In the genomic region with DNA sequence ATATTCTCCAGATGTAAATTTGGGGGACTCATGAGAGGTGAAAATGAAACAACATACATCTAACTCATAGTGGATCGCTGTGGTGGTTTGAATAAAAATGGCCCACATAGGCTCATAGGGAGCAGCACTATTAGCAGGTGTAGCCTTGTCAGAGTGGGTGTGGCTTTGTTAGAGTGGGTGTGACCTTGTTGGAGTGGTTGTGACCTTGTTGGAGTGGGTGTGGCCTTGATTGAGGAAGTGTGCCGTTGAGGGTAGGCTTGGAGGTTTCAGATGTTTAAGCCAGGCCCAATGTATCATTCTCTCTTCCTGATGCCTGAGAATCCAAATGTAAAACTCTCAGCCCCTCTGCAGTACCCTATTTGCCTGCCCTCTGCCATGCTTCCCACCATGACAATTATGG, we compare ENCODE assay signal across 21 mouse cellular contexts. TPM values are rescaled to one million over a fixed set of nuclear protein-coding genes. Genes with fewer than 3 reads are reported as not detected.
DNase-seq lines count a peak whose midpoint lies in the region; ATAC-seq and TF ChIP-seq lines count a peak whose summit lies in the region.
"Had no signal": no experiment of that assay in that cellular context is flagged by ENCODE, and none has a peak within 500 bp of the region (broad histone marks: within the 10 kb centered on the region; RNA-seq: fewer than 3 reads in every experiment).

No protein-coding gene starts in this region.

- H3K79me2 ChIP-seq in MEL (ENCODE audit: control insufficient read depth, insufficient read depth, low read length, poor library complexity), result no peaks in the 10 kb centered on the region

- DNase-seq in MEL (ENCODE audit: low read depth, low spot score), result peak; percentile 53
- no peak for DNase-seq in adrenal gland, postnatal 36 days
- DNase-seq in layer of hippocampus, postnatal 10 days (ENCODE audit: low spot score in 2 of 2), result no peak
- no peak for DNase-seq in hindbrain, embryonic 10.5 days (ENCODE audit: low spot score)
- DNase-seq: adrenal gland, postnatal 14 days; cerebellum, adult 2 months; cerebellum, postnatal 10 days; forebrain, postnatal 0 days; gastrocnemius, postnatal 36 days; heart, adult 18-20 months; heart, postnatal 10 days; heart, postnatal 4 days had no signal

- no peak for TF ChIP-seq POLR2A in MEL (IDR thresholded peaks at IDR 0.05; ENCODE audit: control insufficient read depth in 1 of 2, insufficient read depth in 1 of 2, low read depth in 1 of 2, low read length in 2 of 2, poor library complexity in 1 of 2)

- H3K36me3 ChIP-seq in intestine, embryonic 15.5 days, result no peaks in the 10 kb centered on the region
- H3K36me3 ChIP-seq in intestine, embryonic 16.5 days (ENCODE audit: control insufficient read depth, insufficient read depth, low read length), result no peaks in the 10 kb centered on the region
- H3K36me3 ChIP-seq in MEL (ENCODE audit: control insufficient read depth in 1 of 2, insufficient read depth in 2 of 2, low read length in 2 of 2), result no peaks in the 10 kb centered on the region
- no peaks in the 10 kb centered on the region for H3K36me3 ChIP-seq in hindbrain, embryonic 10.5 days
- H3K36me3 ChIP-seq: embryonic facial prominence, embryonic 10.5 days; heart, embryonic 10.5 days had no signal

- no peak overlapping the region for H3K27ac ChIP-seq in intestine, embryonic 15.5 days
- H3K27ac ChIP-seq in intestine, embryonic 16.5 days (ENCODE audit: low read length), result no peak overlapping the region
- H3K27ac ChIP-seq in MEL (ENCODE audit: control insufficient read depth, low read depth, low read length), result no peak overlapping the region
- no peak overlapping the region for H3K27ac ChIP-seq in hindbrain, embryonic 10.5 days
- H3K27ac ChIP-seq: embryonic facial prominence, embryonic 10.5 days; forebrain, embryonic 13.5 days; heart, embryonic 10.5 days; hindbrain, embryonic 14.5 days had no signal

- no peaks in the 10 kb centered on the region for H3K9me3 ChIP-seq in intestine, embryonic 15.5 days
- H3K9me3 ChIP-seq in intestine, embryonic 16.5 days (ENCODE audit: control insufficient read depth, low read length), result no peaks in the 10 kb centered on the region
- no peaks in the 10 kb centered on the region for H3K9me3 ChIP-seq in MEL (replicated peaks; ENCODE audit: insufficient read depth, low read length)
- 0 out of 2 replicates have a peak, but pooled peaks cover 3% of the 10 kb centered on the region for H3K9me3 ChIP-seq in hindbrain, embryonic 10.5 days
- H3K9me3 ChIP-seq: embryonic facial prominence, embryonic 10.5 days; heart, embryonic 10.5 days had no signal

- no peak for TF ChIP-seq CTCF in MEL (IDR thresholded peaks at IDR 0.05 in 2 of 3, conservative IDR thresholded peaks at IDR 0.05 in 1 of 3; ENCODE audit: control insufficient read depth in 1 of 3, insufficient read depth in 1 of 3, low read depth in 2 of 3, low read length in 3 of 3, poor library complexity in 1 of 3, severe bottlenecking in 1 of 3)

- no peak overlapping the region for H3K4me3 ChIP-seq in intestine, embryonic 15.5 days (replicated peaks)
- no peak overlapping the region for H3K4me3 ChIP-seq in intestine, embryonic 16.5 days (ENCODE audit: low read length)
- no peak overlapping the region for H3K4me3 ChIP-seq in MEL (ENCODE audit: control insufficient read depth in 1 of 2, insufficient read depth in 1 of 2, low read depth in 2 of 2, low read length in 2 of 2)
- H3K4me3 ChIP-seq in hindbrain, embryonic 10.5 days, result no peak overlapping the region
- H3K4me3 ChIP-seq: embryonic facial prominence, embryonic 10.5 days; forebrain, embryonic 13.5 days; heart, embryonic 10.5 days had no signal

- no peak for TF ChIP-seq RAD21 in MEL (IDR thresholded peaks at IDR 0.05; ENCODE audit: low read depth, low read length)

- WGBS in intestine, embryonic 15.5 days, result 69% methylated on average over 2 of the region's 2 CpGs
- WGBS in intestine, embryonic 16.5 days, result 81% methylated on average over 2 of the region's 2 CpGs
- WGBS in hindbrain, embryonic 10.5 days, result 87% methylated on average over 2 of the region's 2 CpGs

- H3K4me1 ChIP-seq in intestine, embryonic 15.5 days (replicated peaks), result no peaks in the 10 kb centered on the region
- no peaks in the 10 kb centered on the region for H3K4me1 ChIP-seq in intestine, embryonic 16.5 days (ENCODE audit: control insufficient read depth, insufficient read depth, low read length)
- H3K4me1 ChIP-seq in MEL (ENCODE audit: control insufficient read depth in 1 of 2, insufficient read depth in 2 of 2, low read length in 2 of 2), result no peaks in the 10 kb centered on the region
- no peaks in the 10 kb centered on the region for H3K4me1 ChIP-seq in hindbrain, embryonic 10.5 days (replicated peaks)
- H3K4me1 ChIP-seq: embryonic facial prominence, embryonic 10.5 days; forebrain, embryonic 13.5 days; heart, embryonic 10.5 days had no signal

- ATAC-seq in intestine, embryonic 15.5 days, result peak; percentile 55; the same call in 1 of the 2 replicates
- no peak for ATAC-seq in intestine, embryonic 16.5 days
- peak; percentile 48; the same call in 1 of the 2 replicates for ATAC-seq in granulocyte monocyte progenitor cell, adult 5-6 weeks (replicated peaks; ENCODE audit: poor library complexity, severe bottlenecking)
- ATAC-seq: forebrain, embryonic 13.5 days; forebrain, postnatal 0 days; intestine, postnatal 0 days had no signal

- no peak overlapping the region for H3K9ac ChIP-seq in intestine, embryonic 15.5 days
- H3K9ac ChIP-seq in intestine, embryonic 16.5 days (ENCODE audit: low read depth, low read length), result no peak overlapping the region
- H3K9ac ChIP-seq in MEL (ENCODE audit: control insufficient read depth, low read depth, low read length, poor library complexity, severe bottlenecking), result no peak overlapping the region
- H3K9ac ChIP-seq: forebrain, embryonic 13.5 days; forebrain, postnatal 0 days; hindbrain, embryonic 14.5 days had no signal

- no peak overlapping the region for H3K4me2 ChIP-seq in intestine, embryonic 15.5 days (replicated peaks)
- H3K4me2 ChIP-seq in intestine, embryonic 16.5 days (ENCODE audit: low read depth, low read length), result no peak overlapping the region
- H3K4me2 ChIP-seq: forebrain, embryonic 13.5 days; hindbrain, embryonic 14.5 days had no signal

- no peak for TF ChIP-seq EP300 in MEL (IDR thresholded peaks at IDR 0.05; ENCODE audit: low read depth in 1 of 2, low read length in 2 of 2)

- H3K27me3 ChIP-seq in intestine, embryonic 15.5 days (replicated peaks), result no peaks in the 10 kb centered on the region
- H3K27me3 ChIP-seq in intestine, embryonic 16.5 days (replicated peaks; ENCODE audit: control insufficient read depth, insufficient read depth, low read length), result no peaks in the 10 kb centered on the region
- H3K27me3 ChIP-seq in MEL (ENCODE audit: control insufficient read depth in 1 of 2, insufficient read depth in 2 of 2, low read length in 2 of 2), result no peaks in the 10 kb centered on the region
- no peaks in the 10 kb centered on the region for H3K27me3 ChIP-seq in hindbrain, embryonic 10.5 days (ENCODE audit: insufficient read depth, poor library complexity, severe bottlenecking)
- H3K27me3 ChIP-seq: forebrain, embryonic 13.5 days had no signal

TF ChIP-seq in MEL, 35 proteins besides CTCF, POLR2A, EP300 and RAD21:
- TF ChIP-seq MAX (IDR thresholded peaks at IDR 0.05; ENCODE audit: low read length) (no peak), GABPA (IDR thresholded peaks at IDR 0.05; ENCODE audit: low read depth, low read length) (no peak), HCFC1 (IDR thresholded peaks at IDR 0.05; ENCODE audit: low read depth, low read length) (no peak), SMC3 (IDR thresholded peaks at IDR 0.05; ENCODE audit: low read depth, low read length) (no peak), NELFE (IDR thresholded peaks at IDR 0.05; ENCODE audit: low read depth, low read length) (no peak), UBTF (IDR thresholded peaks at IDR 0.05; ENCODE audit: borderline replicate concordance, insufficient read depth, low read depth, low read length) (no peak), CHD1 (IDR thresholded peaks at IDR 0.05; ENCODE audit: low read depth, low read length) (no peak), MAZ (IDR thresholded peaks at IDR 0.05; ENCODE audit: low read depth, low read length) (no peak), TAL1 (IDR thresholded peaks at IDR 0.05; ENCODE audit: low read length) (no peak), USF1 (IDR thresholded peaks at IDR 0.05; ENCODE audit: low read depth, low read length) (no peak), ELF1 (IDR thresholded peaks at IDR 0.05; ENCODE audit: low read depth, low read length) (no peak), MEF2A (IDR thresholded peaks at IDR 0.05; ENCODE audit: extremely low read depth, insufficient replicate concordance, low read depth, low read length, poor library complexity, severe bottlenecking) (no peak), TCF12 (IDR thresholded peaks at IDR 0.05; ENCODE audit: low read depth, low read length) (no peak), MYC (IDR thresholded peaks at IDR 0.05; ENCODE audit: low read depth, low read length) (no peak), ZNF384 (IDR thresholded peaks at IDR 0.05; ENCODE audit: low read depth, low read length) (no peak), RCOR1 (IDR thresholded peaks at IDR 0.05; ENCODE audit: low read depth, low read length) (no peak)

RNA-seq across cellular contexts. Expression of a gene that starts 34.5 kb away (rescaled TPM):
- polyA plus RNA-seq in intestine, embryonic 15.5 days (2015; fragmentation: Nextera tagmentation; extraction: Ambion mirVana), result 0.14 TPM in 1 of 2 replicates, not detected in the other
- polyA plus RNA-seq in intestine, embryonic 16.5 days (2015; fragmentation: Nextera tagmentation; extraction: Ambion mirVana), result 0.07 TPM in 1 of 2 replicates, not detected in the other
- not detected in 2 replicates for total RNA-seq in MEL (2012; rRNA removed)
- polyA plus RNA-seq in MEL (2012; ENCODE audit: insufficient read depth in 1 of 2, insufficient read length in 2 of 2, low read depth in 1 of 2, low replicate concordance in 2 of 2, missing spikeins in 1 of 2), result not detected
- not detected in 2 replicates for total RNA-seq in granulocyte monocyte progenitor cell, adult 5-6 weeks (2014; fragmentation: Nextera tagmentation)
- total RNA-seq in granulocyte monocyte progenitor cell, adult 5-6 weeks (2017), result not detected in 2 replicates
- under 1 TPM; 0.43 to 0.66 TPM for total RNA-seq in adrenal gland, postnatal 36 days (2021)
- 10 to 100 TPM; 14.5 to 15.3 TPM for total RNA-seq in layer of hippocampus, postnatal 10 days (2021)
- not detected in 2 replicates for polyA plus RNA-seq in hindbrain, embryonic 10.5 days (2016; fragmentation: Nextera tagmentation; extraction: Ambion mirVana)
- total RNA-seq: adrenal gland, postnatal 14 days; gastrocnemius, postnatal 36 days; heart, postnatal 4 days had no signal
- polyA plus RNA-seq: embryonic facial prominence, embryonic 10.5 days; heart, embryonic 10.5 days; heart, embryonic 14.5 days; intestine, postnatal 0 days had no signal

Comparison
In these comparisons a context has a peak if more than half of its experiments do, and no peak if none do; other contexts are left out.
1. RNA of a gene that starts 34.5 kb away (total RNA-seq): 14.5 to 15.3 TPM in layer of hippocampus, postnatal 10 days; 0.43 to 0.66 TPM in adrenal gland, postnatal 36 days, not detected in MEL and not detected in granulocyte monocyte progenitor cell, adult 5-6 weeks; every median in the first group is over 4 times any median in the second.